Mouse (Mus musculus) limb, embryonic 12.5 days (tissue): Measurements from ENCODE around the gene Ccdc185. TPM values are rescaled to one million over a fixed set of nuclear protein-coding genes. Genes with fewer than 3 reads are reported as not detected.

Source experiments
- ATAC-seq: fragments of 200-750 bp; cut with Nextera tagmentation; 2 replicates; pipeline ENCODE4 v1.8.0; 2017; ENCODE audit warnings: low read depth, moderate TSS enrichment; ENCODE audit not compliant: insufficient number of reproducible peaks, insufficient read depth, low FRiP score, low TSS enrichment
- H3K27ac ChIP-seq: fragments of 300-500 bp; sonication (generic); 2 replicates; pipeline ENCODE4 v1.5.1; 2016; ENCODE audit warnings: mild to moderate bottlenecking, moderate library complexity
- H3K27me3 ChIP-seq: fragments of 300-500 bp; sonication (generic); 2 replicates; pipeline ENCODE4 v1.6.1; 2016; ENCODE audit warnings: mild to moderate bottlenecking, moderate library complexity
- H3K36me3 ChIP-seq: fragments of 300-500 bp; sonication (generic); 2 replicates; pipeline ENCODE4 v1.6.1; 2016; ENCODE audit warnings: mild to moderate bottlenecking, moderate library complexity
- H3K4me1 ChIP-seq: fragments of 300-500 bp; sonication (generic); replicated peaks from 2 replicates; pipeline ENCODE4 v1.6.1; 2016
- H3K4me2 ChIP-seq: fragments of 300-500 bp; sonication (generic); 2 replicates; pipeline ENCODE4 v1.6.1; 2016; ENCODE audit warnings: mild to moderate bottlenecking, moderate library complexity
- H3K4me3 ChIP-seq: fragments of 300-500 bp; sonication (generic); replicated peaks from 2 replicates; pipeline ENCODE4 v1.5.1; 2016; ENCODE audit warnings: mild to moderate bottlenecking
- H3K9ac ChIP-seq: fragments of 300-500 bp; sonication (generic); replicated peaks from 2 replicates; pipeline ENCODE4 v1.6.1; 2016; ENCODE audit warnings: mild to moderate bottlenecking, moderate library complexity
- H3K9me3 ChIP-seq: fragments of 300-500 bp; sonication (generic); 2 replicates; pipeline ENCODE4 v1.6.1; 2016; ENCODE audit warnings: mild to moderate bottlenecking, moderate library complexity
- WGBS: fragments of 180-500 bp; shearing (Covaris S2); methylation state at CpG from one replicate; pipeline ENCODE4 v1.1.7; 2016; 5-methylcytosine and 5-hydroxymethylcytosine counted together
- polyA plus RNA-seq: library from polyadenylated mRNA; unstranded; fragments of >200 nt; fragmentation: Nextera tagmentation; extraction: Ambion mirVana; gene quantifications from 2 replicates; pipeline ENCODE4 v1.2.1, GENCODE M21; 2016

The Ccdc185 gene
- polyA plus RNA-seq, 1 experiment from 2014 or later = not detected

GRCm38 (mm10) chr1:182776749-182777410 lies 27.9 kb upstream of the Ccdc185 start:
- Histone ChIP-seq H3K4me1 (no peaks in the 10 kb centered on the region; the same call in 1 of the 2 replicates), H3K27ac (no peak overlapping the region), H3K36me3 (no peaks in the 10 kb centered on the region), H3K9ac (no peak overlapping the region), H3K4me2 (no peak overlapping the region), H3K9me3 (no peaks in the 10 kb centered on the region), H3K27me3 (no peaks in the 10 kb centered on the region), H3K4me3 (no peak overlapping the region)
- WGBS = 66% methylated on average over 10 of the region's 10 CpGs
- no peak for ATAC-seq

DNA sequence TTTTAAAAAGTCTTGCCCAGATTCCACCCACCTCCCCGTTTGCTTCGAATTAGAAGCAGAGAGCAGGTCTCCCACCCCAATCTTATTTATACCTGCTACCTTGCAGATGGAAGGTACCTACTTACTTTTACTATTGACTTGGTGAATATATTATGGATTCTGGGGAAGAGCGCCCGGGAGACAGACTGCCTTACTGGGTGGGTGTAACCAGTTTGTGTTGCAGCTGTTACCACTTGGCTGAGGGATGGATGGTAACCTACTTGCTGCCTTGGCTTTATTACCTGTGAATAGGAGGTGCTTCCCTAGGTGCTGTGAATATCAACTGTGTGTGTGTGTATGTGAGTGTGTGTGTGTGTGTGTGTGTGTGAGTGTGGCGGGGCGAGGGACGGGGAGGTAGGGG lies 26.6 kb upstream of the Ccdc185 start:
- no peak for ATAC-seq
- Histone ChIP-seq H3K36me3 (no peaks in the 10 kb centered on the region), H3K27ac (no peak overlapping the region), H3K4me2 (no peak overlapping the region), H3K9ac (no peak overlapping the region), H3K27me3 (no peaks in the 10 kb centered on the region), H3K9me3 (no peaks in the 10 kb centered on the region), H3K4me1 (no peaks in the 10 kb centered on the region; the same call in 1 of the 2 replicates), H3K4me3 (no peak overlapping the region)
- WGBS = 91% methylated on average over 7 of the region's 7 CpGs

GRCm38 (mm10) chr1:182764541-182765281 lies 15.7 kb upstream of the Ccdc185 start:
- H3K4me3 ChIP-seq = peak overlapping the region; percentile 71
- H3K9me3 ChIP-seq = 0 out of 2 replicates have a peak, but pooled peaks cover 7% of the 10 kb centered on the region
- H3K27me3 ChIP-seq = peaks cover 47% of the 10 kb centered on the region
- peak overlapping the region; percentile 56 for H3K9ac ChIP-seq
- whole genome bisulfite sequencing = under 1% methylated on average over 27 of the region's 27 CpGs
- H3K4me1 ChIP-seq = peaks cover 19% of the 10 kb centered on the region
- H3K27ac ChIP-seq = 0 out of 2 replicates have a peak overlapping the region, but pooled peaks have one; percentile 30
- H3K4me2 ChIP-seq = peak overlapping the region; percentile 88
- no peaks in the 10 kb centered on the region for H3K36me3 ChIP-seq
- peak; percentile 80 for ATAC-seq

GRCm38 (mm10) chr1:182763716-182764461 lies 14.9 kb upstream of the Ccdc185 start, which contains the start of gene Susd4:
TSS of gene Susd4 (plus strand) at chr1:182763860.
- Histone ChIP-seq H3K4me3 (peak within 1 kb of the TSS; percentile 71), H3K36me3 (no peaks in the 10 kb centered on the region), H3K9me3 (0 out of 2 replicates have a peak, but pooled peaks cover 7% of the 10 kb centered on the region), H3K27ac (0 out of 2 replicates have a peak within 1 kb of the TSS, but pooled peaks have one; percentile 30), H3K9ac (peak within 1 kb of the TSS; percentile 56), H3K4me2 (peak within 1 kb of the TSS; percentile 88), H3K4me1 (peaks cover 19% of the 10 kb centered on the region), H3K27me3 (peaks cover 47% of the 10 kb centered on the region)
- ATAC-seq = peak; percentile 81
- 2% methylated on average over 93 of the region's 95 CpGs for WGBS

GRCm38 (mm10) chr1:182763191-182763715 lies 14.3 kb upstream of the Ccdc185 start:
- peak; percentile 37; the same call in 1 of the 2 replicates for ATAC-seq
- Histone ChIP-seq H3K27ac (no peak overlapping the region), H3K27me3 (peaks cover 47% of the 10 kb centered on the region), H3K36me3 (no peaks in the 10 kb centered on the region), H3K4me1 (peaks cover 19% of the 10 kb centered on the region), H3K9ac (no peak overlapping the region; the same call in 1 of the 2 replicates), H3K4me2 (peak overlapping the region; percentile 88), H3K9me3 (0 out of 2 replicates have a peak, but pooled peaks cover 7% of the 10 kb centered on the region), H3K4me3 (peak overlapping the region; percentile 71)
- WGBS = 8% methylated on average over 17 of the region's 17 CpGs

DNA sequence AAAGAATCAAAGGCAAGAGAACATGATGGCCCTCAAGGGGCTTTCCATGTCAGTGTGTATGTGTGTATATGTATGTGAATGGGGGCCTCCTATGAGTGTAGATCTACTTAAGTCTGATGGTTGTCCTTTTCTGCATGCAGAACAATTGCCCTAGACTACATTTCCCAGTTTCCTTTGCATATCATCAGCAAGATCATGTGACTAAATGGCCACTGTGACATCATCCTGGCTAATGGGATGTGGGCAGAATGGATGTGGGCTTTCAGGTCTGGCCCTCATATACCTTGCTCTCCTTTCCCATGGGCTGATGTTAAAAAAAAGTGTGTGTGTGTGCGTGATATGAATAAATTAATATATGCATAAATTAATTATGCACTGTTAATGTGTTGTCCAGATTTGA lies 9.8 kb upstream of the Ccdc185 start:
- WGBS = 88% methylated on average over 1 of the region's 1 CpGs

DNA sequence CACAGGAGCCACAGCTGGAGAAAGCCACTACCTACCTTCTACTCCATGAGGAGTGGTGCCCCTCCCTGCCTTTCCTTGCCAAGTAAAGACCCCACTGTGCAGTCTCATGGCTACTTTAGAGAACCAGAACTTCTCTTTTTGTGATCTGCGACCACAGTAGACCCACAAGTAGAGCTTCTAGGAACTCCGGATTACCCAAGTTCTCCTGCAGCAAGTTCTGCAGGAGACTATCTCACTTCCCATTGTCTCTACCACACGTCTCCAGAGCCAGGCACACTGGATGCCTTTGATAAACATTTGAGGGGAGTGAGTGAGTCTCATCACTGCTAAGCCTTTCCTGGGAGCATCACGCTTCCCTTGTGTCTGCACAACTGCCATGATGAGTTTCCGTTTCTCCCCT lies 5.9 kb upstream of the Ccdc185 start:
- no peak for ATAC-seq
- WGBS = 86% methylated on average over 5 of the region's 5 CpGs
- Histone ChIP-seq H3K4me1 (no peaks in the 10 kb centered on the region), H3K27me3 (no peaks in the 10 kb centered on the region; the same call in 1 of the 2 replicates), H3K27ac (no peak overlapping the region), H3K4me3 (no peak overlapping the region), H3K36me3 (no peaks in the 10 kb centered on the region), H3K4me2 (no peak overlapping the region), H3K9me3 (no peaks in the 10 kb centered on the region), H3K9ac (no peak overlapping the region)

More for the DNA sequence above, 9.8 kb upstream of the Ccdc185 start:
- Histone ChIP-seq H3K4me3 (no peak overlapping the region), H3K36me3 (no peaks in the 10 kb centered on the region), H3K27ac (no peak overlapping the region), H3K27me3 (peaks cover 20% of the 10 kb centered on the region), H3K9ac (no peak overlapping the region), H3K9me3 (0 out of 2 replicates have a peak, but pooled peaks cover 7% of the 10 kb centered on the region), H3K4me1 (peaks cover 5% of the 10 kb centered on the region), H3K4me2 (no peak overlapping the region)
- ATAC-seq = no peak

DNA sequence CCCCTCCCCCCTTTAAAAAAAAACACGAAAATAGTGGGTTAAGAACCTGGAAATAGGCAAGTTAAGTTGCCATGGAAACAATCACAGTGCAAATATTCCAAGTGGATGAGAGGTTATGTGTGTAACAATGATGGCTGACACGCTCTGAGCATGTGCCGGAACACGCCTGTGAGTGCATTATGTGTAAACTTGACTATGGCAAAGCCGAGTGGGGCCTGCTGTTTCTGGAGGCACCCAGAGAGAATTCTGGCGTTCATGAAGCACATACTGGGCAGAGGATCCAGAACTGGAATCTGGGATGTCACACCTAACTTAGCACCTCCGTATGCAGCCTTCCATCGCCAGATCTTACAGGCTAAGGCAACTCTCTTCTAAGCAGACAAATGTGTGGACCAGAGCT lies 4.7 kb upstream of the Ccdc185 start:
- Histone ChIP-seq H3K9me3 (no peaks in the 10 kb centered on the region), H3K36me3 (no peaks in the 10 kb centered on the region), H3K27ac (no peak overlapping the region), H3K27me3 (no peaks in the 10 kb centered on the region), H3K9ac (no peak overlapping the region), H3K4me2 (no peak overlapping the region), H3K4me3 (no peak overlapping the region), H3K4me1 (no peaks in the 10 kb centered on the region)
- no peak for ATAC-seq
- 76% methylated on average over 8 of the region's 8 CpGs for WGBS

DNA sequence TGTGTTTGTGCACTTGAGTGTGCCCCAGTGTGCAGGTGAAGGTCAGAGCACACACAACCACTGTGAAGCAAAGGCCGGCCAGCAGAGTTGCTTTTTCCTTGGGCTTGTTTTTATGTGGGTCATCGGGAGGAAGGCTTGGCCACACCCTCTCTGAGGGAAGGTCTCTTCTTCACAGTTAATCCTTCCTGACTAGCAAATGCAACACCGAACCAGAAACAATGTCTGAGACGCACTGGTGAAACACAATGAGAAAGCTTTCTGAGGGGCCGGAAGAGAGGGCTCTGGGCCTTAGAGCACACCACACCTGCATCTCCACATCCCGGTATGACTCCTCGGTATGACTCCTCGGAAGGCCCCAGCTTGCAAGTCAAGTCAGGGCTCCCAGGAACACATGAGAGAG lies 2.3 kb upstream of the Ccdc185 start:
- Histone ChIP-seq H3K4me1 (no peaks in the 10 kb centered on the region), H3K27ac (no peak overlapping the region), H3K4me2 (no peak overlapping the region), H3K4me3 (no peak overlapping the region), H3K27me3 (no peaks in the 10 kb centered on the region; the same call in none of the 2 replicates), H3K36me3 (no peaks in the 10 kb centered on the region), H3K9me3 (no peaks in the 10 kb centered on the region), H3K9ac (no peak overlapping the region)
- WGBS = 85% methylated on average over 8 of the region's 8 CpGs
- no peak for ATAC-seq

DNA sequence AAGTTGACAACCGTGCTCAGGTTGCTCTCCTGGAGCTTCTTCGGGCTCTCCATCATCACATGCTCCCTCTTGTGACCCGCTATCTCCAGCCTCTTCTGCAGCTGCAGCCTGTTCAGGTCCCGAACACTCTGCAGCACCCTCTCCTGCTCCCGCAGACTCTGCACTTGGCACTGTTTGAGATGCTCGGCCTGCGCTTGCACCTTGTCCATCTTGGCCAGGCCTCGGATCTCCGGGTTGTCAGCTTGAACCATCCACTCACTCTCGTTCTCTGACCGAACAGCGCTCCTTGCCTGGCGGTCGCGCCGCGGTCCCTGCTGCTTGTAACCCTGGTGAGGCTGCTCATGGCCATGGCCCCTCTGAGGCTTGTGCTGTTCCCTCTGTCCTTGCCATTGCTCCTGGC lies 1.1 kb downstream of the Ccdc185 start:
- Histone ChIP-seq H3K27ac (no peak overlapping the region), H3K4me1 (no peaks in the 10 kb centered on the region), H3K9me3 (no peaks in the 10 kb centered on the region), H3K27me3 (no peaks in the 10 kb centered on the region; the same call in none of the 2 replicates), H3K9ac (no peak overlapping the region), H3K4me2 (no peak overlapping the region), H3K4me3 (no peak overlapping the region), H3K36me3 (no peaks in the 10 kb centered on the region)
- 82% methylated on average over 17 of the region's 17 CpGs for WGBS
- no peak for ATAC-seq
